Mouse (Mus musculus): ENCODE data around the gene Ston2.

The Ston2 gene

DNA sequence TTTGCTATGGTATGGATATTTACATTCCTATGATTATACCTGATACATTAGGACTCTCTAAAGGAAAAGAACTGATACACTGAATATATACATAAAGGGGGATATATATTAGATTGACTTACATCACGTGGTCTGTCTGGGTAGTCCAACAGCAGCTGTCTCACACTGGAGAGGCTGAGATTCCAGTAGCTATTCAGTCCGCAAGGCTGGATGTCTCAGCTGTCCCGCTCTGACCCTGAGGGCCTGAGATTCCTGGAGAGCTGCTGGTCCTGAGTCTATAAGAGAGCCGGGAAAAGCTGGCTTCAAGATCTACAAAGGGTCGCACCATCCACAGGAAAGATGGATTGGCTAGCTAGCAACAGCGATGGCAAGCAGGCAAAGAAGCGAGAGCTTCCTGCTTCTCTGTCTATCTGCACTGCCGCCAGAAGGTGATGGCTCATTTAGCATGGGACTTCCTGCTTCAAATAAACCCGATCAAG, at the start of gene Ston2:
Gene Ston2, minus strand, starts transcription at position 429 of the 479 bp plus-strand sequence.
- no peak for DNase-seq (ENCODE audit: low spot score)

GRCm38 (mm10) chr12:91837401-91838065, 49.3 kb upstream of the Ston2 start:
- DNase-seq (ENCODE audit: low spot score), result no peak

DNA sequence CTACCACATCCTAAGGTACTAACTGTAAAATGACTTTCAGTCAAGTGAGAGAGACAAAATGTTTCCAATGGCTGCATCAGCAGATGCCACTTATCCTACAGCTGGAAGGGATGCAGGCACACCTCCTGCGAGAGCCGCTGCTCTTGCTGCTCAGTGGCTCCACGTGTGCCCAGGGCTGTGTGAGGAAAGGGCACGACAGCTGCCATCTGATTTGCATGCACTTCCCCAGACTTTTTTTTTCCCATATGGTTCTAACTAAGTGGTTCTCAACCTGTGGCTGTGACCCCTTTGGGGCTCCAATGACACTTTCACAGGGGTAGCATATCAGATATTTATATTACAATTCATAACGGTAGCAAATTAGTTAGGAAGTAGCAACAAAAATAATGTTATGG, 45.7 kb upstream of the Ston2 start:
- no peak for DNase-seq (ENCODE audit: low spot score)

GRCm38 (mm10) chr12:91833237-91833938, 45.2 kb upstream of the Ston2 start:
- no peak for DNase-seq (ENCODE audit: low spot score)

DNA sequence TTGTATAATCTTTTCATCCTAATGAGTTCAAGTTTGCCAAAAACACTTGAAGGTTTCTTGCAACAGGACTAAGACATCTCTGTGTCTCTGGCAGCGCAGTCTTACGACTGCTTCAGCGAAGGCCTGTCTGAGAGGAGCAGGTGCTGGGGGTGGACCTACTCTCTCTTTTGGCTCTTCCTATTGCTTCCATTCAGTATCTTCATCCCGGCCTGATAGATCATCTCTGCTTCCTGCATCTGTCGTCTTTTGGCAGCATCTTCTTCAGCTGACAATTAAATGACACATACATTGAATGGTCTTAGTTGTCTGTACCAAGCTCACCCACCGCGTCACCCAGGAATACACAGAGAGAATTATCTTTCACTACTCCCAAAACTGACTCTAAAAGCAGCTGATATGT, 43.2 kb upstream of the Ston2 start:
- DNase-seq (ENCODE audit: low spot score), result no peak

GRCm38 (mm10) chr12:91820461-91820860, 32.3 kb upstream of the Ston2 start:
- DNase-seq (ENCODE audit: low spot score), result no peak

GRCm38 (mm10) chr12:91818726-91819125, 30.5 kb upstream of the Ston2 start:
- DNase-seq (ENCODE audit: low spot score), result no peak

DNA sequence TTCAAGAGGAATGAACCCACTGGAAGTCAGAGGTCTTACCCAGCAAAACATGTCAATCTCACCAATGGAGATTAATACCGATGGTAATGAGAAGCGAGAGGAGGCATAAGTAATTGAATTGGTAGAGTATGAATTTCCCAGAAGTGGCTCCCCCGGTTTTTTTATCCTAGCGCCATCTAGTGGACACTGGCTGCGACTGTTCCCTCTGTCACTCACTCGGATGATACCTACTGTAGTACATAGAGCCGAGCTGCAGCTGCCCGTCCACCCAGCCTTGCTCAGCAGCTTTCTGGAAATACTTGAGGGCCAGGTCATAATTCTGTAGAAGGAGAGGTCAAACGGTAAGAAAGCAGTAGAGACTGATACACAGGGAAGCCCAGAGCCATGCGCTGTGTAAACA, 27.8 kb upstream of the Ston2 start:
- peak; percentile 39 for DNase-seq (ENCODE audit: low spot score)

DNA sequence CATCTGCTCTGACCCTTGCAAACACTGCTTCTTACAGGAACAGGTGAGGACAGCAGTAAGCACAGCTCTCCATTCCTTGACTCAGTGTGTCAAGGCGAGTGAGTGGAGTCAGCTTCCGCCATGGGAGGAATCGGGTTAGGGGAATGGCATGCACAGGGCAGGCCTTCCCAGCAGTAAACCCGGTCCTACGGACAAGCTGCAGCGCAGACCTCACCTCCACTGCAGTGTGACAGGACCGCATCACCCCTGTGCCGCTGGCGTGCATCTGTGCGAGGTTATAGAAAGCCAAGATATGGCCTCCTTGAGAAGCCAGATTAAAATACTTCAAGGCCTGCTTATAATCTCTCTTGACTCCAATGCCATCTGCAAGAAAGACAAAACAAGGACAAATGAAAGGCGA, 27.4 kb upstream of the Ston2 start:
- no peak for DNase-seq (ENCODE audit: low spot score)

GRCm38 (mm10) chr12:91808911-91809310, 20.7 kb upstream of the Ston2 start:
- no peak for DNase-seq (ENCODE audit: low spot score)

DNA sequence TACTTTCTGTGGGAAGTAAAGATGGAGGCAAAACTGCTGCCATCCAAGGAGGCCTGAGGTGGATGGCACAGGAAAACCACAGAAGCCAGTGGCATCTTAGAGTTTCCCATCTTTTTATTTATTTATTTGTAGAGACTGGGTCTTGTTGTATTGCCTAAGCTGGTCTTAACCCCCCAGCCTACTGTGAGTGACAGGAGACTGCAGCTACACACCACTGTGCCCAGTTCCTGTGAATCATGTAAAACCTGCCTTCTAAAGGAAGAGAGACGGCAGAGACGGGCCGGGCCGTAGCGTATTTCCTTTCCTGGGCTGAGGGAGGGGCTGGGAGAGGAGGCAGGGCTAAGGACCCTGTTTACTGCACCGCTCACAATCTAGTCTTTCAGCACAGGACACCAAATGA, 19.6 kb upstream of the Ston2 start:
- DNase-seq (ENCODE audit: low spot score), result no peak

DNA sequence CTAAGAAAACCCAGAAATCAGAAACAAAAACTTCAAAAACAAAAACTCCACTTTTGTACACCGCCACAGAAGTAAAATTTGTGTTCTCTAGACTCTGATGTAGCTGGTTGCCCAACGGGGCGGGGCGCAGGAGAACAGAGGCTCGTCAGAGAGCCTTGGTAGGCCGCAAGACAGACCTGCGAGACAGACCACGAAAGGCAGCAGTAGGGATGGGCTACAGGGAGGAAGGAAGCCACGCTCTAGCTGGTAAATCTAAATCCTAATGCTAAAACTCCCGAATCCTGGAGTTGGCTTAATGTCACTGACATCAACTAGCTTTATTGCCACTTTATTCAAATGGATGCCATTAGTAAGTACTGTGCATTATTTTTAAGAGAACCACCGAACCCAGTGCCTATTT, 18.9 kb upstream of the Ston2 start:
- DNase-seq (ENCODE audit: low spot score), result peak; percentile 27

GRCm38 (mm10) chr12:91804262-91804661, 16.1 kb upstream of the Ston2 start:
- no peak for DNase-seq (ENCODE audit: low spot score)

GRCm38 (mm10) chr12:91803207-91803932, 15.2 kb upstream of the Ston2 start:
- no peak for DNase-seq (ENCODE audit: low spot score)

DNA sequence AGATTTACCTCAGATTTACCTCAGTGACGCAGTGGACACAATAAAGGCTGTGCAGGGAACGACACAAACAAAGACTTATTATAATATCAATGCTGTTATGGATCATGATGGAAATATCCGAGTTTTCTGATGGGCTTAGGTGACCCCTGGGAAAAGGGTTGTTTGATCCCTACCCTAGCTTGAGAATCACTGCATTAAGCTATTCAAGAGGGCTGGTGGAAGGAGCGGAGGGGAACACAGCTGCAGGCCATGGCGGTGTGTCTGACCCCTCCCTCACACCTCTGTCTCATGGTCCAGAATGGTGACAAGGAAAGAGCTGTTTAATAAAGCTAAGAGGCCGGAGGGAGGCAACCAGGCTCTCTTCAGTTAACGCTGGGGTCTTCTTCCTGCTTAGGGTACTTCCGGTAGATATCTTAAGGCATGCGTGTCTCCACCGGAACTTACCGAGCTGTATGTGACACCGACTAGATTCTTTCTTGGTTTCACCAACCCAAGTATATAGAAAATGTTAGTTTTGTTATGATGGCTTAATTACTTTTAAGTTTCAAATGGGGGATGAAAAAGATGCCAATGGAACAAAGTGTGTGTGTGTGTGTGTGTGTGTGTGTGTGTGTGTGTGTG, 14.5 kb upstream of the Ston2 start:
- no peak for DNase-seq (ENCODE audit: low spot score)

GRCm38 (mm10) chr12:91800861-91801385, 12.7 kb upstream of the Ston2 start:
- no peak for DNase-seq (ENCODE audit: low spot score)

GRCm38 (mm10) chr12:91799821-91800335, 11.7 kb upstream of the Ston2 start:
- DNase-seq (ENCODE audit: low spot score), result no peak

DNA sequence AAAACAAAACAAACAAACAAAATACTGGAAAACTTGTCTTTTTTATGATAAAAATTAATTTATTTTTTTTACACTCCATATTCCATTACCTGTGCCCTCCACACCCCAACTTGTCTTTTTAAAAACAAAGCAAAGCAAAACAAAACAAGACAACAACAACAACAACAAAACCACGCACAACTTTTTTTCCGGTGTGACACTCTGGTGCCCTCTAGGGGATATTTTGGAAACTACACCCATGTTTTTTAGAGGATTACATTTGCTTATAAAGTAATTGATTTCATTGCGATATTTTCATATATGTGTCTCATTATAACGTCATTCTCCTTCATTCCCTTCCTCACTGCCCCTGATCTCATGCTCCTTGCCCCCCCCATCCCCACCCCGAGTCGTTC, 11.2 kb upstream of the Ston2 start:
- DNase-seq (ENCODE audit: low spot score), result no peak

DNA sequence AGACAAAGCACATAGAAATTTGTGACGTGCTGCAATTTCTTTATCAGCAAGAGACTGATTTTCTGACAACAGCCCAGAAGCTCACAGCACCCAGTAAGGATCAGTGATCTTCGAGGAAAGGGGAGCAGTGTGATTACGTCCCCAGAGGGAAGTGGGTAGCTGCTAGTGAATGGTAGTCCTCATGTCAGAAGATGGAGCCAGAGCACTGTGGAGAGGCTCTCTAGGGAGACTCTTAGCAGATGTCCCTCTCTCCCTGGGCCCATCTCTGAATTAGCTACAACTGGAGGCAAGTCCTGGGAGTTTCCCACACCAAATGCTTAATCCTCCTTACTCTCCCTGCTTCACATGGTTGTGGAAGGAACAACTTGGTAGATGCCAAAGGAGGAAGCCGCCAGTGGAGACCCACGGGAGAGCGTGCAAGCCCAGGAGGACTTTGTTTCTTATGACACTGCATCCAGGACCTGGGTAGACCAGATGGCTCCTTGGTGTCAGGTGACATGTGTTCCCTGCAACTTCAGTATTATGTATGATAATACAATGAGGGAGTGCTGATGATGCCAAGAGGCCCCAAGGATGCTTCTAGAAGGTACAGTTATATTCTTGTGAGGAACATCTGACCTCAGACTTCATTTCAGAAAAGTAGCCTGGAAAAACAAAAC, 10.7 kb upstream of the Ston2 start:
- DNase-seq (ENCODE audit: low spot score), result no peak

- no peak for DNase-seq (ENCODE audit: low spot score)
These were observed 8.6 kb upstream of the Ston2 start for GRCm38 (mm10) chr12:91796774-91797173.

DNA sequence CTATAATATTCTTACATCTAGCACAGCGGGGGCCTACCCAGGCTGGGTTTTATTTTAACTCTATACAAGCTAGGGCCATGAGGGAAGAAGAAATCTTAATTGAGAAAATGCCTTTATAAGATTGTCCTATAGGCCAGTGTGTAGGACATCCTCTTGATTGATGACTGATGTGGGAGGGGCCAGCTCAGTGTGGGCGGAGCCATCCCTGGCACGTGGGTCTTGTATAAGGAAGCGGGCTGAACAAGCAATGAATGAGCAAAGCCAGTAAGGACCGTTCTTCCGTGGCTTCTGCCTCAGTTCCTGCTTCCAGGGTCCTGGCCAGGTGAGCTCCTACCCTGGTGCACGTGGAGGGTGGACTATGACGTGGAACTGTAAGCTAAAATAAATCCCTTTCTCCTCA, 5.1 kb upstream of the Ston2 start:
- no peak for DNase-seq (ENCODE audit: low spot score)

DNA sequence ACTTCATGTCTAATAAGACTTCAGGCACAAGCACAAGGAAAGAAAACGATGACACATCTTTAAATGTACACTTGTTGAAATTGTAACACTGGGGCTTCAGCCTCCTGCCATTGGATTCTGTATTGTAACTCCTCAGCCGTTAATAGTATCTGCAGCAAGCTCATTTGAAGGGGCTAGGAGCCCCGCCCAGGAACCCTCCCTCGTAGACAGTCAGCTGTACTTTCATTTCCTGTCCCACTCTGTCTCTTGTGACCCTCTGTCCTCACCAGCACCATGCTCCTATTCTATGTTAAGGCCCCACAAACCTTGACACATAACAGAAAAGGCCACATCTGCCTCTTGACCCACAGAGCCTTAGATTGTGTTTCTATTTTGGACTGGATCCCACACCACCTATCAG, 3.6 kb upstream of the Ston2 start:
- no peak for DNase-seq (ENCODE audit: low spot score)
